Mouse (Mus musculus) hindbrain, embryonic 11.5 days (tissue): ENCODE data around the gene Cox8a. TPM values are rescaled to one million over a fixed set of nuclear protein-coding genes. Genes with fewer than 3 reads are reported as not detected.

Source experiments
- ATAC-seq: fragments of 200-750 bp; cut with Nextera tagmentation; 2 replicates; pipeline ENCODE4 v1.8.0; 2017; ENCODE audit warnings: mild to moderate bottlenecking, moderate TSS enrichment, moderate library complexity; ENCODE audit not compliant: low FRiP score
- DNase-seq: peaks from one replicate; pipeline ENCODE4 v3.0.0-alpha.2; 2015; ENCODE audit warnings: low spot score
- H3K27ac ChIP-seq: fragments of 300-500 bp; sonication (generic); 2 replicates; pipeline ENCODE4 v1.5.1; 2014; ENCODE audit warnings: mild to moderate bottlenecking, low read depth, low read length
- H3K27me3 ChIP-seq: fragments of 300-500 bp; sonication (generic); 2 replicates; pipeline ENCODE4 v1.6.1; 2014; ENCODE audit warnings: mild to moderate bottlenecking, low read length, moderate library complexity, mixed read lengths; ENCODE audit not compliant: control insufficient read depth, insufficient read depth
- H3K36me3 ChIP-seq: fragments of 300-500 bp; sonication (generic); 2 replicates; pipeline ENCODE4 v1.6.1; 2014; ENCODE audit warnings: mild to moderate bottlenecking, low read length, moderate library complexity, mixed read lengths; ENCODE audit not compliant: control insufficient read depth, insufficient read depth
- H3K4me1 ChIP-seq: fragments of 300-500 bp; sonication (generic); replicated peaks from 2 replicates; pipeline ENCODE4 v1.6.1; 2014; ENCODE audit warnings: low read length, mixed read lengths; ENCODE audit not compliant: control insufficient read depth, insufficient read depth
- H3K4me2 ChIP-seq: fragments of 300-500 bp; sonication (generic); replicated peaks from 2 replicates; pipeline ENCODE4 v1.6.1; 2014; ENCODE audit warnings: mild to moderate bottlenecking, low read depth, low read length
- H3K4me3 ChIP-seq: fragments of 300-500 bp; sonication (generic); 2 replicates; pipeline ENCODE4 v1.5.1; 2014; ENCODE audit warnings: low read depth, low read length
- H3K9ac ChIP-seq: fragments of 300-500 bp; sonication (generic); 2 replicates; pipeline ENCODE4 v1.6.1; 2014; ENCODE audit warnings: low read depth, low read length
- H3K9me3 ChIP-seq: fragments of 300-500 bp; sonication (generic); 2 replicates; pipeline ENCODE4 v1.6.1; 2016; ENCODE audit warnings: low read length; ENCODE audit not compliant: control insufficient read depth
- WGBS: fragments of 180-500 bp; shearing (Covaris S2); extraction: QIAGEN DNeasy Blood & Tissue Kit; methylation state at CpG from one replicate; pipeline ENCODE4 v1.1.7; 2014; 5-methylcytosine and 5-hydroxymethylcytosine counted together
- polyA plus RNA-seq: library from polyadenylated mRNA; unstranded; fragments of >200 nt; fragmentation: Nextera tagmentation; extraction: Ambion mirVana; gene quantifications from 2 replicates; pipeline ENCODE4 v1.2.1, GENCODE M21; 2014

The Cox8a gene
- polyA plus RNA-seq: 762 and 780 TPM in 2 replicates

DNA sequence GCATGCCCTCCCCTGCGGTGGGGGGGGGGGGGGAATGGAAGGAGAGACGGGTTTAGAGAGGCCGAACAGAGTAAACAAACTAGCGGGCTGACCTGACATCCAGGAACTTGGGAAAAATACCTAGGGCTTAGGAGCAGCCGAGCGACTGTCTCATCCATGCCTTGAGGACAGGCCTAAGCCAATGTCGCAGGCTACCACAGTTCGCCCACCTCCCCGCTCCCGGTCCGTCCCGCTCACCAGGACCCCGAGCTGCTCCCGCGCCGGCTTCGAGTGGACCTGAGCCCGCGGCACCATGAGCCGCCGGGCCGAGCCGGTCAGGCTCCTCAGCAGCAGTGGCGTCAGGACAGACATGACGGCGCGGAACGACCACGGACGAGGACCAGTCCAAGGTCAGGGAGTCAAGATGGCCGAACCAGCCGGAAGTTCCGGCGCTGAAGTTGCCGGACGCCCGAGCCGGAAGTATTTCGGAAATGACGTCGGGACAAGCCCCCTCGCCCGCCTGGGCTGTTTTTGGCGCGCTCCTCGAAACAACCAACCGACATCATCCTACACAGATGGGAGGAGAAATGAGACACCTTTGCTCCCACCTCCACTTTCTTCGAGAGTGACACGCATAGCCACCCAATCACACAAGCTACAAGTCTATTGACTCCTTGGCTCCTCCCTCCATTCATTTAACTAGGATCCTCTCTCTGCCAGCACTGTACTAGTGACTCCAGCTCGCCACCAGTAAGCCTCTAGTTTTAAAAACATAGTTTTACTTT, at the start of gene Cox8a:
TSS of gene Cox8a (minus strand) at position 455 of the 764 bp plus-strand sequence.
- Histone ChIP-seq H3K27me3 (no peaks in the 10 kb centered on the region), H3K27ac (peak within 1 kb of the TSS; percentile 76), H3K4me2 (peak within 1 kb of the TSS; percentile 72), H3K9ac (peak within 1 kb of the TSS; percentile 79), H3K36me3 (0 out of 2 replicates have a peak, but pooled peaks cover 6% of the 10 kb centered on the region), H3K4me3 (peak within 1 kb of the TSS; percentile 89), H3K4me1 (peaks cover 8% of the 10 kb centered on the region), H3K9me3 (no peaks in the 10 kb centered on the region)
- ATAC-seq: peak; percentile 97
- peak; percentile 96 for DNase-seq
- under 1% methylated on average over 49 of the region's 50 CpGs for WGBS

DNA sequence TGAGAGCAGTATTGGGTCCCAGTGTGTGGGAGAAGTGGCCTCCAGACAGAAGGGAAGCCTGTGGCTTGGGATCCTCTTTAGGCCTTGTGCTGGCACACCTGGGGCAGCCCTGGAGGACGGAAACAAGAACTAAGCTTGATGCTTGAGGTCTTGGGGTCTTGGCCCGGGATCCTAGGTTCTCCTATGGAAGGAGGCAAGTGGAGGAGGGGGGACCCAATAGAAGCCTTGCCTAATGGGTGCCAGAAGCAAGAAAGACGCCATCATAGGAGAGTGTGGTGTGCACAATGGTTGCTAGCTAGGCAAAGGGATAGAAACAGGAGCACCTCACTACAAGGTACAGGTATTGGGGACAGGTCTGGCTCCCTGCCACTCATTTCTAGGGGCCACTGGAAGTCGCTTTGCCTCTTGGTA, 49.0 kb upstream of the Cox8a start:
- DNase-seq (peak; percentile 58), ATAC-seq (no peak)
- H3K4me3 ChIP-seq: no peak overlapping the region
- peak overlapping the region; percentile 100 for H3K27ac ChIP-seq
- H3K36me3 ChIP-seq: peaks cover 5% of the 10 kb centered on the region; the same call in 1 of the 2 replicates
- peaks cover 38% of the 10 kb centered on the region for H3K4me1 ChIP-seq
- H3K9ac ChIP-seq: peak overlapping the region; percentile 99
- H3K4me2 ChIP-seq: peak overlapping the region; percentile 85
- H3K9me3 ChIP-seq: no peaks in the 10 kb centered on the region
- WGBS: 28% methylated on average over 4 of the region's 4 CpGs
- H3K27me3 ChIP-seq: no peaks in the 10 kb centered on the region

DNA sequence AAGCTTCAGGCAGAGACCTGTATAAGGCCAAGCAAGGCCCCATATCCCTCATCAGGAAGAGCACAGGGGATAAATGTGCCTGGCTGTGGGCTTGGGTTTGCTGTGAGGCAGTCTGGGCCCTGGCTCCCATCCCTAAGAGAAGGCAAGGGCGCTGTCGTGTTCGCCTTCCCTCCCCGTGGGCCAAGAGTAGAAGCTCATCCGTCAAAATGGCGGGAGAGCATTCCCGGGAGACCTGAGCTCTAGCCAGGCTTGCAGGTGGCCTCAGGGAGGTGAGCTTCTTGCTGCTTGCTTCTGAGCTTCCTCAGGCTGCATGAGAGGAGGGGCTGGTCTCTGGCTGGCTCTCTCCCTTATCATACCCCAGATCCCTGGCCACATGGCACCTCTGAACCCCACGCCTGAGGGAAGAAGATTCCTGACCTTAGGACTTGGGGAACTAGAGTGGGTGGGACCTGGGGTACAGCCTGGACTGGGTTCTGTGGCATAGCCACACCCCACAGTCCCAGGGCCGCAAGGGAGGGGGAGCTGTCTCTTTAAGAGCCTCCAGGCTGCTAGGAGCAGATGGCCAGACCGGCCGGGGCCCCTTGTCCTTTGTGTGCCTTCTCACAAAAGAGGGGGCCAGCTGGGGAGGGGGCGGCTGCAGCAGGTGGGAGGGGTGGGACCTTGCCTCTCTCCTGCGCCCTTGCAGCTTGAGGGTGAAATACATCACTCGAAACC, 48.2 kb upstream of the Cox8a start:
- Histone ChIP-seq H3K4me2 (peak overlapping the region; percentile 85), H3K36me3 (no peaks in the 10 kb centered on the region), H3K27me3 (no peaks in the 10 kb centered on the region), H3K27ac (peak overlapping the region; percentile 100), H3K9me3 (no peaks in the 10 kb centered on the region), H3K4me1 (peaks cover 36% of the 10 kb centered on the region), H3K9ac (peak overlapping the region; percentile 99), H3K4me3 (no peak overlapping the region)
- DNase-seq (peak; percentile 81), ATAC-seq (peak; percentile 53)
- WGBS: 8% methylated on average over 13 of the region's 14 CpGs

DNA sequence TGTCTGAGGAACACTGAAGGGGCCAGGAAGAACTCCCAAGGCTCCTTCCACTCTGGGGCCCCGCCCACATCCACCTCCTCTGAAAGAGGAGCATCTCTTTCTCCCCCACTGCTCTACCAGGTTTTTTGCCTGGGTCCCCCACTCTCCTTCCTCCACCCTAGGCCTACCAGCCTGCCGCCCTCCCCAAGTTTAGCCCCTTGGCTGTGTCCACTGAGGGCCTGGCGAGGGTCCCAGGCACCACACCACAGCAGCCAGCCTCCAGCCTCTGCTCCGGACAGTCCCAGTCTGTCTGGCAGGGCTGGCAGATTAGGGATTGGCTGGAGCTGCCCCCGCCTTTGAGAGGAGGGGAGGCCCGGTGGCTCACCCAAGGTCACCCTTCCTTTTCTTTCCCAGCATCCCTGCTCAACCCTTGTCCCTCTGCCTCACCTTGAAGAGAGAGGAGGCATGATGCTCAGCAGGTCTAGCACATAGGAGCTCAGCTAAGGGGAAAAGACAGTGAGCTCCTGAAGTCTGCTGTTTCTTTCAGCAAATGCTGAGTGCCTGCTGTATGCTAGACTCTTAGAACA, 47.4 kb upstream of the Cox8a start:
- no peak for ATAC-seq
- WGBS: 7% methylated on average over 6 of the region's 6 CpGs
- H3K36me3 ChIP-seq: no peaks in the 10 kb centered on the region
- H3K4me1 ChIP-seq: peaks cover 32% of the 10 kb centered on the region
- no peaks in the 10 kb centered on the region for H3K27me3 ChIP-seq
- DNase-seq: peak; percentile 57
- peak overlapping the region; percentile 99 for H3K9ac ChIP-seq
- peak overlapping the region; percentile 100 for H3K27ac ChIP-seq
- H3K4me3 ChIP-seq: no peak overlapping the region
- peak overlapping the region; percentile 26 for H3K4me2 ChIP-seq
- H3K9me3 ChIP-seq: no peaks in the 10 kb centered on the region

DNA sequence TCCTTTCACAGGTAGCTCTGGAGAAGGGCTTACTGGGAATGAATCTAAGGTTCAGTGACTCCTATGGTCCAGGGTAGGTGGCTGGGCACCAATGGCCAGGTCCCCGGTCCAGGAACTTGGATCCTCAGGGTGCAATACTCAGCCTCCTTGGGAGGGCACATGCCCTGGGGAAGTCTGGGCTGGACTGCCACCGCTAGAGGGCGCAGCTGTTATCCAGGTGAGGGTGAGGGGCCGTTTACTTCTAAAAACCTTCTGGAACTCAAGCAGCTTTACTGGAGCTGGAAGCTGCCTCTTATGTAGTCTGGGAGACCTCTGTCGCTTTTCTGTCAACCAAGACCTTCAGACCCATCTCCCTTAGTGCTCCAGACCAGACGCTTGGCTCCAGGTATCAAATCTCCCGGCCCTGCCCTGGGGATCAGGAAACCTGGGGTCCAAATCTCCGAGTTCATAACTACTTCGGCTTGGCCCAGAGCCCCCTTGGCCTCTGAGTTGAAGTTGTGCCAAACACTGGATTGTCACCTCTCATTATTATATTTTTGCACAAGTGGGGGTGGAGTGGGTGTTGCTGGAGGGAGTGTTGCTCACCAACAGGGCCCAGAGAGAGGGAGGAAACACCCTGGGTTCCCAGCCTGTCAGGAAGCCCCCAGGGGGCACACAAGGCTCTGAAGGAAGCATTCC, 46.8 kb upstream of the Cox8a start:
- ATAC-seq (no peak), DNase-seq (peak; percentile 87)
- H3K4me1 ChIP-seq: peaks cover 30% of the 10 kb centered on the region
- WGBS: 13% methylated on average over 9 of the region's 9 CpGs
- no peaks in the 10 kb centered on the region for H3K27me3 ChIP-seq
- H3K9me3 ChIP-seq: no peaks in the 10 kb centered on the region
- H3K36me3 ChIP-seq: no peaks in the 10 kb centered on the region
- peak overlapping the region; percentile 99 for H3K9ac ChIP-seq
- H3K4me2 ChIP-seq: peak overlapping the region; percentile 26
- H3K27ac ChIP-seq: peak overlapping the region; percentile 100
- no peak overlapping the region for H3K4me3 ChIP-seq

DNA sequence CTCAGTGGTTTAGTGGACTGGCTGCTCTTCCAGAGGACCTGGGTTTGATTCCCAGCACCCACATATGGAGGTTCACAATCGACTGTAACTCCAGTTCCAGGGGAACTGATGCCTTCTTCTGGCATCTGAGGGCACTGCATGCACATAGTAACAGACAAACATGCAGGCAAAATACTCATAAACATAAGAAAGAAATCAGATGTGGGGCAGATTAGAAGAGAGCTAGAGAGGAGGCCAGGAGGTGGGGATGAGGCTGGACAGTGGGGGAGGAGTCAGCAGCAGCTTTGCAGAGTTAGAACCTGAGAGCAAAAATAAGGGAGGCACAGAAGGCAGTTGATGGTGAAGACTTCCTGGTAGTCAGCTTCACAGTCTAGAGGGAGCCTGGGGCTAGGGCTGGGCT, 45.2 kb upstream of the Cox8a start:
- WGBS: 87% methylated on average over 1 of the region's 1 CpGs
- Histone ChIP-seq H3K27me3 (no peaks in the 10 kb centered on the region), H3K36me3 (no peaks in the 10 kb centered on the region), H3K27ac (no peak overlapping the region), H3K4me2 (no peak overlapping the region), H3K4me1 (peaks cover 27% of the 10 kb centered on the region), H3K9me3 (no peaks in the 10 kb centered on the region), H3K4me3 (no peak overlapping the region), H3K9ac (no peak overlapping the region)
- DNase-seq (no peak), ATAC-seq (no peak)

DNA sequence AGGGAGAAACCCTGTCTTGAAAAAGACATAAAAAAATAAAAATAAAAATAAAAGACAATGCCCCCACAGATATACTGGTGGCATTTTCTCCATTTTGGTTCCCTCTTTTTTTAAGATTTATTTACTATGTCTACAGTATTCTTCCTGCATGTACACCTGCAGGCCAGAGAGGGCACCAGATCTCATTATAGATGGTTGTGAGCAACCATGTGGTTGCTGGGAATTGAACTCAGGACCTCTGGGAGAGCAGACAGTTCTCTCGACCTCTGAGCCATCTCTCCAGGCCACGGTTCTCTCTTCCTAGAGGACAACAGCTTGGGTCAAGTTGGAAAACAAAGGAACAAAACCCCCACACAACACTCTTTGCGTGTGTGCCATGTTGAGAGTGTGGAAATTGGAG, 44.5 kb upstream of the Cox8a start:
- 86% methylated on average over 3 of the region's 3 CpGs for WGBS

DNA sequence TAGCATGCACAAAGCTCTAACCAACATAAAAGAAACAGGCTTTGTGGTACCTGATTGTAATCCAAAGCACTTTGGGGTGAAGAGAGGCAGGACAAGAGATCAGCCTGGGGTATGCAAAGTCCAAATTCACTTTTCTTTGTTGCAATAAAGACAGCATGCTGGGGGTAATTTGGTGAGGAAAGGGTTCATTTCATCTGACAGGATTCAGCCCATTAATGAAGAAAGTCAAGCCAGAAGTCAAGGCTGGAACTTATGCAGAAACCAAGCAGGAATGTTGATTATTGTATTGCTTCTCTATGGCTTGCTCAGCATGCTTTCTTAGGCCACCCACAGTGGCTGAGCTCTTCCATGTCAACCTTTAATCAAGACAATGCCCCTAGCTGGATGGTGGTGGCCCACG, 44.1 kb upstream of the Cox8a start:
- H3K27ac ChIP-seq: no peak overlapping the region
- H3K27me3 ChIP-seq: no peaks in the 10 kb centered on the region
- WGBS: 84% methylated on average over 1 of the region's 1 CpGs
- no peaks in the 10 kb centered on the region for H3K9me3 ChIP-seq
- H3K4me2 ChIP-seq: no peak overlapping the region
- H3K36me3 ChIP-seq: no peaks in the 10 kb centered on the region
- H3K4me1 ChIP-seq: peaks cover 19% of the 10 kb centered on the region
- ATAC-seq: no peak
- DNase-seq: no peak
- no peak overlapping the region for H3K4me3 ChIP-seq
- no peak overlapping the region for H3K9ac ChIP-seq

More for the DNA sequence above, 44.5 kb upstream of the Cox8a start:
- no peak overlapping the region for H3K4me3 ChIP-seq
- H3K4me1 ChIP-seq: peaks cover 24% of the 10 kb centered on the region
- no peak for DNase-seq
- no peaks in the 10 kb centered on the region for H3K36me3 ChIP-seq
- H3K4me2 ChIP-seq: no peak overlapping the region
- H3K9me3 ChIP-seq: no peaks in the 10 kb centered on the region
- no peak overlapping the region for H3K27ac ChIP-seq
- H3K9ac ChIP-seq: no peak overlapping the region
- ATAC-seq: no peak
- H3K27me3 ChIP-seq: no peaks in the 10 kb centered on the region
